Mouse (Mus musculus) bone marrow, adult 2 months (tissue): Measurements from ENCODE around the gene Mroh7. TPM values are rescaled to one million over a fixed set of nuclear protein-coding genes. Genes with fewer than 3 reads are reported as not detected.

Experiments
- H3K27ac ChIP-seq: fragments of 200-500 bp; 2 replicates; pipeline ENCODE4 v1.5.1; 2012; ENCODE audit warnings: low read depth, mild to moderate bottlenecking, control low read depth, inconsistent platforms, low read length; ENCODE audit not compliant: control insufficient read depth, poor library complexity, insufficient read depth
- H3K4me1 ChIP-seq: fragments of 200-500 bp; 2 replicates; pipeline ENCODE4 v1.6.1; 2011; ENCODE audit warnings: low read length; ENCODE audit not compliant: control insufficient read depth, insufficient read depth
- H3K4me3 ChIP-seq: fragments of 200-500 bp; replicated peaks from 2 replicates; pipeline ENCODE3; 2011; ENCODE audit warnings: mild to moderate bottlenecking, low read depth, low read length, control low read depth; ENCODE audit not compliant: control insufficient read depth
- CTCF ChIP-seq: fragments of 200-500 bp; IDR thresholded peaks from 2 replicates; pipeline ENCODE4 v1.5.1; 2011; ENCODE audit warnings: low read length, control low read depth; ENCODE audit not compliant: control insufficient read depth, insufficient read depth
- POLR2A ChIP-seq: fragments of 200-500 bp; IDR thresholded peaks from 2 replicates; pipeline ENCODE4 v1.6.1; 2011; ENCODE audit warnings: low read depth, mild to moderate bottlenecking, control low read depth, low read length, borderline replicate concordance; ENCODE audit not compliant: control insufficient read depth
- WGBS: fragments of 180-500 bp; shearing (Covaris S2); methylation state at CpG from one replicate; pipeline ENCODE4 v1.1.7; 2018; 5-methylcytosine and 5-hydroxymethylcytosine counted together
- polyA plus RNA-seq: library from polyadenylated mRNA; stranded (reverse); fragments of >200 nt; gene quantifications from 2 replicates; pipeline ENCODE4 v1.2.4, GENCODE M21; 2011; ENCODE audit warnings: low replicate concordance; ENCODE audit not compliant: missing spikeins, insufficient read depth, insufficient read length

Gene Mroh7
- polyA plus RNA-seq, 1 experiment, result 4.6 TPM

DNA sequence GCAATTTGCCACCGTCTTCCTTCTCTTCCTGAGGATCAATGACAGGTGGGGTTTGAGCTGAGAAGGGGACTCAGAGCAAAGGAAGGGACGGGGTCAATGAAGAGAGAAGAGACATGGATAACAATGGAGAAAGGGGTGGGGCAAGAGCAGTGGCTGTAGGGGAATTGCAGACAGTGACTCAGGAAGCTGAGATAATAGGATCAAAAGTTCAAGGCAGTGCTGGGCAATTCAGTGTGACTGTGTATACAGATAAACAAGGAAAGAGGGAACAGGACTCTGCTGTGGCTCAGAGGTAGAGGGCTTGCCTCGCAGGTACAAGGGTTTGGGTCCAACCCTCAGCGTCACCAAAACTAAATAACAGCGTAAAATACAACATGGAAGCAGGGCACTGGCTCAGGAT is 22.8 kb downstream of the Mroh7 start:
- Histone ChIP-seq H3K4me3 (no peak overlapping the region), H3K27ac (no peak overlapping the region), H3K4me1 (no peaks in the 10 kb centered on the region)
- no peak for TF ChIP-seq POLR2A
- no peak for TF ChIP-seq CTCF
- WGBS, result 42% methylated on average over 5 of the region's 5 CpGs

DNA sequence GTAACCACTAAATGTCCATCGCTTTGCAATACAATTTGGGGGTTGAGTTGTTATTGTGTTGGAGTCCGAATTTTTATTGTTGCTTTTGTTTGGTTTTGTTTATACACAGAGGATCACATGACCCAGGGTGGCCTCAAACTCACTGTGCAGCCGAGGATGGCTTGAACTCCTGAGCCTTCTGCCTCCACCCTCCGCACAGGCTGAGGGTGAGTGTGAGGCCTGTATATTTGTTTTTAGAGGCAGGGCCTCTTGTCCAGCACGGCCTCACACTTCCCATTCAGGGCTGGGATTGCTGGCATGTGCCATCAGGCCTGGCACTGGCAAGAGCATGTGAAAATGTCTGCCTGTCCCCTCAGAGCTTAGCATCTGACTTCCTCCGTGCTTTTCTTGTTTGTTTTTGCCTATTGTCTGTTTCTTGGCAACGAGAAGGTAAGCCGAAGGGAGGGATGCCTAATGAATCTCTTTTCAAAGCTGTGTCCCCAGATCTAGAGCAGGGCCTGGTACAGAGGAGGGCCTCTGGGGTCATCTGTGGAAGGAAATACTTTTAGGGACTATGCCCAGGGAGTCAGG is 25.5 kb downstream of the Mroh7 start:
- 62% methylated on average over 8 of the region's 8 CpGs for WGBS
- Histone ChIP-seq H3K4me1 (no peaks in the 10 kb centered on the region), H3K27ac (no peak overlapping the region), H3K4me3 (no peak overlapping the region)
- TF ChIP-seq CTCF (no peak), POLR2A (no peak)

DNA sequence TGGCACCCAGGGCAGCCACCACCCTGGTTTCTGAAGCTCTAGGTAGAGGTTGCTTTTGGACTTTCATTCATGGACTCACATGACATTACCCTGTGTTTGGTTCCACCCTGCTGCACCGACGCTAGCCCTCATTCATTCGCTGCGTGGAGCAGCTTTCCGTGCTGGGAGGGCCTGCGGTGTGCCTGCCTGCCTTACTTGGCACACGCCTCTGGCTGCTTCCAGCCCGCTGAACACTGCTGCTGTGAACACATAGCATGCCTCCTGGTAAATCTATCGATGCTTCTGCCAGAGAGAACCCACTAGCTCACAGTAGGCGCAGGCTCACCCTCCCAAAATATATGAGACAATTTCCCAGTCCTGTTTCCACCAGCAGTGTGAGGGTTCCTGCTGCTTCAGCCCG is 26.3 kb downstream of the Mroh7 start:
- TF ChIP-seq CTCF (no peak), POLR2A (no peak)
- 84% methylated on average over 11 of the region's 11 CpGs for whole genome bisulfite sequencing
- no peak overlapping the region for H3K27ac ChIP-seq
- H3K4me3 ChIP-seq, result no peak overlapping the region
- H3K4me1 ChIP-seq, result no peaks in the 10 kb centered on the region

DNA sequence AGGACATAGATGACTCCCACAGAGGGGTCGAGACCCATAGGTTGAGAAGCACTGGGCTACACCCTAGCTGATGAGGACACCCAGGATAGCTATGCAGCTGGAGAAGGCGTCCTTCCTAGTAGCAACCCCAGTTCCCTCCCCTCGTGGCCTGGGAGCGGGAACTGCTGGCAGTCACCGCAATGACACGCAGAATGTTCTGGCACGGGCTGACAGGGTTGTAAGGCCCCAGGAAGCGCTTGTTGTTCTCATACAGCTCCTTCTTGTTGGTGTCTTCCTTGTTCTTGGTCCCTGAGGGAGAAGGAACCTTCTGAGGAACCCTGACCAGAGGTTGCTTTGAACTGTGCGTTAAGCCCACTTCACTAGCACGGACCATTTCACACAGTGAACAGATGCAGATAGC is 26.8 kb downstream of the Mroh7 start:
- Histone ChIP-seq H3K27ac (no peak overlapping the region), H3K4me1 (no peaks in the 10 kb centered on the region), H3K4me3 (no peak overlapping the region)
- 68% methylated on average over 10 of the region's 10 CpGs for WGBS
- TF ChIP-seq CTCF (no peak), POLR2A (no peak)

DNA sequence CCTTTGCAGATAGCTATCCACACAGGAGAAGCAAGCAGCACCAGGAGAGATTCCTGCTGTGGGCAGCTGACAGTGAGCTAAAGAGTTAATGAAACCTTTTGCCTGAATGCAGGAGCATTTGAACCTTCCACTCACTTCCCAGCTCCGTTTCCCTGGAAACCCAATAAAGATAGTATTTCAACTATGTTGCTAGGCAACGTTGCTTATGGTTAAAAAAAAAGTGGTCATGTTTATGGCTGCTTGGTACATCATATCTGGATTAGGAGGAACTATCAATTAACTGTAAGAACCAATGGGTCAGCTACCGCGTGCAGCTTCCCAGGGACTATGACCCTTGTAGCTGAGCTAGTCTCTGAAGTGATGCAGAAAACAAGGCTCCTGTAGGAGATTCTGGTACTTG is 29.9 kb downstream of the Mroh7 start:
- WGBS, result 61% methylated on average over 4 of the region's 4 CpGs
- TF ChIP-seq POLR2A (no peak), CTCF (no peak)

DNA sequence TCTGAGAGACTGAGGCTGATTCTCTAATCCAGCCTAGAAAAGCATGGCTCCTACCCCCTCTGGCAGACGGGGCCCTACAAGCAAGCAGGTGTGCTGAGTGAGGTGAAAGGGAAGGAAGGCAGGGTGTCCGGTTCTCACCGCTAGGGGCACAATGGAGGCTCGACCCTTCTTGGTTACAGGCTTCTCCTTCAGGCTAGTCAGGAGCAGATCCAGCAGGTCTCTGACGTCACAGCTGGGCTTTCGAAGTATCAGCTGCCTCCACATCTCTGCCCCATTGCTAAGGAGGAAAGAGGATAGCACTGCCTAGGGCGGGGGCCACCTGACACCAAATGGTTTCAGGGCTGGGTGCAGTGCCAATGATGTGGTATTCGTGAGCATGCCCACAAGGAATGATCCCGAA is 30.7 kb downstream of the Mroh7 start:
- H3K4me3 ChIP-seq, result no peak overlapping the region
- TF ChIP-seq POLR2A (no peak), CTCF (peak; percentile 65)
- WGBS, result 17% methylated on average over 9 of the region's 9 CpGs
- H3K27ac ChIP-seq, result no peak overlapping the region
- H3K4me1 ChIP-seq, result no peaks in the 10 kb centered on the region

More for the DNA sequence above, 29.9 kb downstream of the Mroh7 start:
- Histone ChIP-seq H3K4me3 (no peak overlapping the region), H3K27ac (no peak overlapping the region), H3K4me1 (no peaks in the 10 kb centered on the region)

DNA sequence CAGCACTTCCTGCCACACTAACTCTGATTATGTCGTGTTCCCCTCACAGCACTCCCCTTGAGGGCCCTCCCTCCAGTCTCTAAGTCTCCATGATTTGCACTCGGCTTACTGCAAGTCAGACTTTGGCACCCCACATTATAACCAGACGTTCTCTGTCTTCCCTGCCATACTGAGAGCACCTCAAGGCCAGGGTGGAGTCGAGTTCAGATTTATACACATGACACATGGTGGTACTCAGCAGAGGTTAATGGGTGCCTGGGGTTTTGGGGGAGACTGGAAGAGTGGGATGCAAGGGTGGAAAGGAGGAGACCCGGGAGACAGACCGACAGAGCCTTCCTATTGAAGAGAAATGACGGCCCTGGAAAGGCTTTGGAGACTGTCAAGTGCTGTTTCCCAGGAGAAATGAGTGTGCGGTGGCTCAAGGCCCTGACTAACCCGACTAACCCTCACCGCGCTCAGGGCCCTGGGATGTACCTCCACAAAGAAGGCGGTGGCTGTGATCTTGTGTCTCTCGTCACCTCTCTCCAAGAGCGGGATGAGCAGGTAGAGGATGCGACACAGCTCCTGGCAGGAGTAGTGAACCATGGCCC is 36.8 kb downstream of the Mroh7 start:
- Histone ChIP-seq H3K4me1 (no peaks in the 10 kb centered on the region), H3K4me3 (no peak overlapping the region), H3K27ac (no peak overlapping the region)
- TF ChIP-seq POLR2A (no peak), CTCF (no peak)
- 79% methylated on average over 15 of the region's 15 CpGs for WGBS

DNA sequence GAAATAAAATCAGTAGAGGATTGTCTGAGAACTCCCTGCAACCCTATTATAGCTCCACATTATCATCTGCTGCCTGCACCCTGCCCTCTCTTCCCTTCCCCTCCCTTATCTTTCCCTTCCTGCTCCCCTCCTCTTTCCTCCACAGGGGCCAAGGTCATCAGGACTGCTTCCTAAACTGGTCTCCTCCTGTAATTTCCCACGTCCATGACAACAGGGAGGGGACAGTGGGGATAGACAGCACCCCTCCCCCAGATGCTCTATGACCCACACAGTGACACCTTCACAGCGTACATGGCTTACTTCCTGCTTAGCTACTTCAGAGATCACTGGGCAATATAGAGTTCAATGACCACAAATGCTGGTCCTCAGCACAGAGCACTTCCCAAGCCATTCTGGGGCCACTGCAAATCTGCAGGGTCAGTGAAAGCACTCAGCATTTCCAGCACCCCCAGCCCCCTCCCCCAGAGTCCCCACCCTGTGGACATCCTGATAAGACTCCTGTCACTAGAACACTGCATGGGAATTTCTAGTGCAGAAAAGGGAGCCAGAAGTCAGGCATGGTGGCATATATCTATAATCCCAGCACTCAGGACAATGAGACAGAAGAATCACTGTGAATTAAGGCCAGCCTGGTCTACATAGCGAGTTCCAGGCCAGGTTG is 42.0 kb downstream of the Mroh7 start:
- no peak overlapping the region for H3K4me3 ChIP-seq
- WGBS, result 45% methylated on average over 3 of the region's 3 CpGs
- no peak for TF ChIP-seq POLR2A
- no peak for TF ChIP-seq CTCF
- no peak overlapping the region for H3K27ac ChIP-seq
- H3K4me1 ChIP-seq, result no peaks in the 10 kb centered on the region
